Mouse (Mus musculus) spleen, adult 2 months (tissue): ENCODE results near the gene Gm11444. TPM values are rescaled to one million over a fixed set of nuclear protein-coding genes. Genes with fewer than 3 reads are reported as not detected.

ENCODE experiments used
- DNase-seq, 2 experiments: peaks; one replicate each; pipeline versions ENCODE4 v3.0.0 to v3.0.0-alpha.2; 2012 to 2021; ENCODE audit warnings: low spot score in 2 of 2, low read depth in 1 of 2
- H3K27ac ChIP-seq: fragments of 200-500 bp; 2 replicates; pipeline ENCODE4 v1.5.1; 2012; ENCODE audit warnings: low read length, inconsistent platforms; ENCODE audit not compliant: insufficient read depth
- H3K27me3 ChIP-seq: fragments of 200-500 bp; 2 replicates; pipeline ENCODE4 v1.6.1; 2012; ENCODE audit warnings: mild to moderate bottlenecking, moderate library complexity, low read length, inconsistent platforms; ENCODE audit not compliant: control insufficient read depth, insufficient read depth
- H3K36me3 ChIP-seq: fragments of 200-500 bp; 2 replicates; pipeline ENCODE4 v1.6.1; 2012; ENCODE audit warnings: mild to moderate bottlenecking, low read length, inconsistent platforms; ENCODE audit not compliant: control insufficient read depth, insufficient read depth
- H3K4me1 ChIP-seq: fragments of 200-500 bp; 2 replicates; pipeline ENCODE4 v1.6.1; 2011; ENCODE audit warnings: inconsistent platforms; ENCODE audit not compliant: control insufficient read depth, insufficient read depth, insufficient read length
- H3K4me3 ChIP-seq: fragments of 200-500 bp; 2 replicates; pipeline ENCODE4 v1.5.1; 2011; ENCODE audit warnings: mild to moderate bottlenecking, inconsistent platforms; ENCODE audit not compliant: insufficient read depth, insufficient read length; ENCODE audit errors: extremely low read depth
- CTCF ChIP-seq: fragments of 200-500 bp; IDR thresholded peaks from 2 replicates; pipeline ENCODE4 v1.5.1; 2011; ENCODE audit warnings: mild to moderate bottlenecking, inconsistent platforms; ENCODE audit not compliant: insufficient read depth, insufficient read length, insufficient replicate concordance; ENCODE audit errors: extremely low read depth
- POLR2A ChIP-seq: fragments of 200-500 bp; IDR thresholded peaks from 2 replicates; pipeline ENCODE4 v1.6.1; 2011; ENCODE audit warnings: low read depth, low read length, inconsistent platforms
- WGBS: fragments of 180-500 bp; shearing (Covaris S2); methylation state at CpG from one replicate; pipeline ENCODE4 v1.1.7; 2018; 5-methylcytosine and 5-hydroxymethylcytosine counted together
- polyA plus RNA-seq: library from polyadenylated mRNA; depleted of rRNA; stranded (reverse); fragments of >200 nt; gene quantifications from 2 replicates; pipeline ENCODE4 v1.2.3, GENCODE M21; 2012

Gene Gm11444
- polyA plus RNA-seq, 1 experiment, result not detected

GRCm38 (mm10) chr11:85835753-85836522, 14.2 kb downstream of the Gm11444 start:
- 18% methylated on average over 16 of the region's 16 CpGs for WGBS
- H3K4me3 ChIP-seq, result no peak overlapping the region
- H3K36me3 ChIP-seq, result no peaks in the 10 kb centered on the region
- peaks cover 12% of the 10 kb centered on the region for H3K4me1 ChIP-seq
- peaks cover 49% of the 10 kb centered on the region for H3K27me3 ChIP-seq
- H3K27ac ChIP-seq, result no peak overlapping the region
- TF ChIP-seq CTCF (no peak), POLR2A (no peak)
- no peak for DNase-seq

- TF ChIP-seq CTCF, result no peak
- no peak for TF ChIP-seq POLR2A
Observed at GRCm38 (mm10) chr11:85835001-85835752, 15.0 kb downstream of the Gm11444 start.

GRCm38 (mm10) chr11:85834386-85834931, 15.7 kb downstream of the Gm11444 start:
- peaks cover 12% of the 10 kb centered on the region; the same call in 1 of the 2 replicates for H3K4me1 ChIP-seq
- peaks cover 50% of the 10 kb centered on the region for H3K27me3 ChIP-seq
- H3K27ac ChIP-seq, result no peak overlapping the region
- WGBS, result 10% methylated on average over 17 of the region's 17 CpGs
- TF ChIP-seq POLR2A (no peak), CTCF (no peak)
- no peaks in the 10 kb centered on the region for H3K36me3 ChIP-seq
- no peak overlapping the region for H3K4me3 ChIP-seq
- DNase-seq, result no peak

More at GRCm38 (mm10) chr11:85835001-85835752, 15.0 kb downstream of the Gm11444 start:
- 20% methylated on average over 9 of the region's 9 CpGs for WGBS
- Histone ChIP-seq H3K27me3 (peaks cover 45% of the 10 kb centered on the region), H3K27ac (no peak overlapping the region), H3K4me1 (peaks cover 12% of the 10 kb centered on the region; the same call in 1 of the 2 replicates), H3K4me3 (no peak overlapping the region), H3K36me3 (no peaks in the 10 kb centered on the region)
- no peak for DNase-seq

DNA sequence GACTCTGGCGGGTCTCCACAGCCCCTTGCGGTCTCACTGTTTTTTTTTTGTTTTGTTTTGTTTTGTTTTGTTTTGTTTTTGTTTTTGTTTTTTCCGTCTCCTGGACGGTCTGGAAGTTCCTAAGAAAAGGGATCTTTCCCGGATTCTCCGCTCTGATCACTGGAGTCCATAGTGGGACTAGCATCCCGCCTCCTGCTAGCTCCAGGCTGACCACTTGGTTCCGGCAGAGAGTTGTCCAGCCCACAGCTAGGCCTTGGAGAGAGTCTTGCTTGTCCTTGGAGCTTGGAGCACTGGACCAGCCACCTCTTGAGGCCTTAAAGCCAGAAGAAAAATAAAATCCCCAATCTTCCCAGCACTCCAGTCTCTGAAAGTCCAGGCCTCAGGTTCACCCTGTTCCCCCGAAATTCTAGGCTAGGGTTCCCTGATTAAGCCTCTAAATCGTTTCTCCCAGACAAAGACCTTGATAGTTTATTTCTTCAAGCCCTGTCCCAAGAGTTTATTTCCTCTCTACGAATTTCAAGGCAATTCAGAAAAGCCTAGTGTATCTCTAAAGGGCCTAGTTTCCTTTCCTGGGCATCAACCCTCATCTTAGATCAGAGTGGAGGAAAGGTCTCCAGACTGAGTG, 16.3 kb downstream of the Gm11444 start:
- no peak for TF ChIP-seq POLR2A
- TF ChIP-seq CTCF, result no peak
- Histone ChIP-seq H3K27me3 (peaks cover 56% of the 10 kb centered on the region), H3K36me3 (no peaks in the 10 kb centered on the region), H3K27ac (no peak overlapping the region), H3K4me1 (peaks cover 12% of the 10 kb centered on the region; the same call in 1 of the 2 replicates), H3K4me3 (no peak overlapping the region)
- 16% methylated on average over 11 of the region's 11 CpGs for WGBS
- no peak for DNase-seq

DNA sequence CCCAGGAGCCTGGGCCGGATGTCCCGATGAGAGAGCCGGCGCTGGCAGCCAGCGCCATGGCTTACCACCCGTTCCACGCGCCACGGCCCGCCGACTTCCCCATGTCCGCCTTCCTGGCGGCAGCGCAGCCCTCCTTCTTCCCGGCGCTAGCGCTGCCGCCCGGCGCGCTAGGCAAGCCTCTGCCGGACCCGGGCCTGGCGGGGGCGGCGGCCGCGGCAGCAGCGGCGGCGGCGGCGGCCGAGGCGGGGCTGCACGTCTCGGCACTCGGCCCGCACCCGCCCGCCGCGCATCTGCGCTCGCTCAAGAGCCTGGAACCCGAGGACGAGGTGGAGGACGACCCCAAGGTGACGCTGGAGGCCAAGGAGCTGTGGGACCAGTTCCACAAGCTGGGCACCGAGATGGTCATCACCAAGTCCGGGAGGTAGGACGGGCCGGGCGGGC, 17.0 kb downstream of the Gm11444 start:
- TF ChIP-seq POLR2A, result no peak
- no peak for TF ChIP-seq CTCF

DNA sequence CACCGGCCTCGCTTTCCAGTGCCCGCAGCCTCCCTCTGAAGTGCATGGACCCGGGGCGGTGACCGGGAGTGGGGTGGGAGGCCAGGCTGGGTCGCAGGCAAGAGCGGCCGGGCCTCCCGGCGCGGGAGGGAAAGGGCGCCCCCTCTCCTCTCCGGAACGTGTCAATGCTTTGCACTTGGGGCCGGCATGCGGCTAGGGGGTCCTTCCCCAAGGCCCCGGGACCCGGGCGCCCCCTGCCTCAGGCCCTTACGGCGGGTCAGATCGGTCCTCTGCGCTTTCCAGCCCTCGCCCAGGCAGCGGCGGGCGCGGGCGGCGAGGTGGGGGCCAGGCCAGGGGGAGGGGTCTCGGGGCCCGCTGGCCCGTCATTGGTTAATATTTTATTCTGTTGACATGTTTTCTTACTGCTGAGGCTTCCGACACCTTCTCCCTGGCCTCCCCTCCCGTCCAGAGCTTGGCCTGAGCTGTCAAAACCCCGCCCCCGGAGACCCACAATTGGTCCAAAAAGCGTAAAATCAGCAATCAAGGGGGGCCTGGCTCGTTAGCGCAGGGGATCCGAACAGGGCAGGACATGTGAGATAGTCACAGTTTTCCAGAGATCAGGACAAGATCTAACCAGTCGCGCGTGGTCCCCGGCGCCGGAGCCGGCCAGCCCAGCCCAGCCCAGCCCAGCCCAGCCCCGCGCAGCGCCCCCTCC, 17.8 kb downstream of the Gm11444 start, which contains the start of gene Tbx2:
Gene Tbx2 (plus strand): TSS at position 321 of the 694 bp plus-strand sequence.
- WGBS, result 2% methylated on average over 35 of the region's 52 CpGs
- no peak within 1 kb of the TSS for H3K27ac ChIP-seq
- no peak for TF ChIP-seq CTCF
- no peak for TF ChIP-seq POLR2A
- DNase-seq, result no peak
- H3K27me3 ChIP-seq, result peaks cover 50% of the 10 kb centered on the region
- peaks cover 5% of the 10 kb centered on the region; the same call in 1 of the 2 replicates for H3K4me1 ChIP-seq
- peak within 1 kb of the TSS; percentile 43; the same call in 1 of the 2 replicates for H3K4me3 ChIP-seq
- H3K36me3 ChIP-seq, result no peaks in the 10 kb centered on the region

More for the DNA sequence above, 17.0 kb downstream of the Gm11444 start:
- DNase-seq, result no peak
- Histone ChIP-seq H3K36me3 (no peaks in the 10 kb centered on the region), H3K4me1 (peaks cover 10% of the 10 kb centered on the region; the same call in 1 of the 2 replicates), H3K27ac (no peak overlapping the region), H3K4me3 (peak overlapping the region; percentile 43; the same call in 1 of the 2 replicates), H3K27me3 (peaks cover 56% of the 10 kb centered on the region)
- under 1% methylated on average over 54 of the region's 54 CpGs for WGBS
